Mouse (Mus musculus) liver, embryonic 12.5 days (tissue): ENCODE data around the gene Tmcc3. TPM values are rescaled to one million over a fixed set of nuclear protein-coding genes. Genes with fewer than 3 reads are reported as not detected.
A peak's percentile ranks its signal among the peaks of the same experiment; 100 is the strongest.

Experiments
- ATAC-seq: fragments of 200-750 bp; cut with Nextera tagmentation; 2 replicates; pipeline ENCODE4 v1.8.0; 2017; ENCODE audit warnings: moderate number of reproducible peaks, mild to moderate bottlenecking, moderate library complexity
- H3K27ac ChIP-seq: fragments of 300-500 bp; sonication (generic); 2 replicates; pipeline ENCODE4 v1.5.1; 2016; ENCODE audit warnings: mild to moderate bottlenecking
- H3K27me3 ChIP-seq: fragments of 300-500 bp; sonication (generic); replicated peaks from 2 replicates; pipeline ENCODE4 v1.6.1; 2016; ENCODE audit warnings: mild to moderate bottlenecking, moderate library complexity
- H3K36me3 ChIP-seq: fragments of 300-500 bp; sonication (generic); 2 replicates; pipeline ENCODE4 v1.6.1; 2016; ENCODE audit warnings: mild to moderate bottlenecking, moderate library complexity
- H3K4me1 ChIP-seq: fragments of 300-500 bp; sonication (generic); 2 replicates; pipeline ENCODE4 v1.6.1; 2016
- H3K4me2 ChIP-seq: fragments of 300-500 bp; sonication (generic); 2 replicates; pipeline ENCODE4 v1.6.1; 2016; ENCODE audit warnings: mild to moderate bottlenecking, moderate library complexity
- H3K4me3 ChIP-seq: fragments of 300-500 bp; sonication (generic); 2 replicates; pipeline ENCODE4 v1.5.1; 2016; ENCODE audit warnings: mild to moderate bottlenecking, moderate library complexity
- H3K9ac ChIP-seq: fragments of 300-500 bp; sonication (generic); 2 replicates; pipeline ENCODE4 v1.6.1; 2016; ENCODE audit warnings: mild to moderate bottlenecking, moderate library complexity
- H3K9me3 ChIP-seq: fragments of 300-500 bp; sonication (generic); replicated peaks from 2 replicates; pipeline ENCODE4 v1.6.1; 2016; ENCODE audit warnings: mild to moderate bottlenecking, moderate library complexity
- WGBS: fragments of 180-500 bp; shearing (Covaris S2); methylation state at CpG from one replicate; pipeline ENCODE4 v1.1.7; 2016; ENCODE audit not compliant: insufficient replicate concordance; 5-methylcytosine and 5-hydroxymethylcytosine counted together
- polyA plus RNA-seq: library from polyadenylated mRNA; unstranded; fragments of >200 nt; fragmentation: Nextera tagmentation; extraction: Ambion mirVana; gene quantifications from 2 replicates; pipeline ENCODE4 v1.2.1, GENCODE M21; 2016

Gene Tmcc3
- polyA plus RNA-seq, 1 experiment from 2014 or later: 3.7 TPM

DNA sequence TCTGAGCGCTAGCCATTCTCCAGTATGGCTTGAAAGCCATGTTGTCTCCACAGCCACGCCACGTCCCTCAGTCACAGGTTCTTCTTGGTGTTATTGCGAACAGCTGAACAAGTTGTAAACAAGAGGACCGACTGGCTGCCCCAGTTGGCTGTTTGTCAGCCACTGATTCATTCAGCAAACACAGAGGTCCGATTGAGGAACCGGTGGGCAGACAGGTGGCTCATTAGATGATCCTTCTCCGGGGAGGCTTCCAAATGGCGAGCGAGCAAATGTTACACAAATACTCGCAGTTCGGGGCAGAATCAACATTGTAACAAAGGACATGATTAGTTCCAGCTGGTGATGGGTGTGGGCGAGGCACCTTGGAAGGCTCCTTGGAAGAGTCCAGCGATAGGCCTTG is 256.2 kb downstream of the Tmcc3 start:
- ATAC-seq: no peak
- Histone ChIP-seq H3K9me3 (no peaks in the 10 kb centered on the region), H3K4me2 (no peak overlapping the region), H3K36me3 (no peaks in the 10 kb centered on the region), H3K27ac (no peak overlapping the region), H3K4me3 (no peak overlapping the region), H3K27me3 (no peaks in the 10 kb centered on the region), H3K4me1 (peaks cover 51% of the 10 kb centered on the region), H3K9ac (no peak overlapping the region)
- 85% methylated on average over 14 of the region's 14 CpGs for WGBS

- H3K27ac ChIP-seq: no peak overlapping the region
- no peak overlapping the region for H3K4me3 ChIP-seq
- H3K4me2 ChIP-seq: no peak overlapping the region
- H3K36me3 ChIP-seq: no peaks in the 10 kb centered on the region
- no peaks in the 10 kb centered on the region for H3K9me3 ChIP-seq
- H3K27me3 ChIP-seq: no peaks in the 10 kb centered on the region
- peaks cover 51% of the 10 kb centered on the region for H3K4me1 ChIP-seq
- H3K9ac ChIP-seq: no peak overlapping the region
- WGBS: 64% methylated on average over 7 of the region's 7 CpGs
- ATAC-seq: no peak
Observed at GRCm38 (mm10) chr10:94568867-94569266, 257.1 kb downstream of the Tmcc3 start.

- H3K4me1 ChIP-seq: peaks cover 56% of the 10 kb centered on the region
Observed at GRCm38 (mm10) chr10:94569731-94570130, 258.0 kb downstream of the Tmcc3 start.

GRCm38 (mm10) chr10:94571927-94572620 is 260.3 kb downstream of the Tmcc3 start:
- Histone ChIP-seq H3K9ac (no peak overlapping the region), H3K36me3 (no peaks in the 10 kb centered on the region), H3K27ac (no peak overlapping the region), H3K27me3 (no peaks in the 10 kb centered on the region), H3K9me3 (no peaks in the 10 kb centered on the region), H3K4me3 (no peak overlapping the region), H3K4me1 (peaks cover 54% of the 10 kb centered on the region), H3K4me2 (no peak overlapping the region)
- no peak for ATAC-seq
- 69% methylated on average over 9 of the region's 9 CpGs for WGBS

More at GRCm38 (mm10) chr10:94569731-94570130, 258.0 kb downstream of the Tmcc3 start:
- no peak for ATAC-seq
- Histone ChIP-seq H3K4me3 (no peak overlapping the region), H3K27me3 (no peaks in the 10 kb centered on the region), H3K9me3 (no peaks in the 10 kb centered on the region), H3K27ac (no peak overlapping the region), H3K36me3 (no peaks in the 10 kb centered on the region), H3K4me2 (no peak overlapping the region), H3K9ac (no peak overlapping the region)
- WGBS: 73% methylated on average over 7 of the region's 7 CpGs

DNA sequence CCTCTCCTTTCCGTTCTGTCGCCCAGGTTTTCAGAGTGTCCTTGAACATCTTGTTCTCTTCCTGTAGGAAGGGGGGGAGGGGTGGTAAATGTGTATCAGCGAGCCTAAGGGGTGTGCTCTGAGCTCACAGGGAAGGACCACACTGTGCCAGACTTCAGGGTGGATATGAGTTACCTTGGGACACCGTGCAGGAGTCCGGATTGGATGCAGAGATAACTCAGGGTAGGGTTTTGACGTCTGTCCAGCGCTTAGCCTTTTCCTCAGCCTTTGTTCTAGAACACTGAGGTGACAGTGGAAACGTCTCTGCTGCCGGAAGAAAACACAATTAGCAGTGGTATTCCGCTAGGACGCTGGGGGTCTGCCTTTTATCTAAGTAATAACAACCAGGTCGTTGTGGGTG is 261.0 kb downstream of the Tmcc3 start:
- 54% methylated on average over 12 of the region's 12 CpGs for WGBS
- H3K9ac ChIP-seq: no peak overlapping the region
- H3K9me3 ChIP-seq: no peaks in the 10 kb centered on the region
- H3K36me3 ChIP-seq: no peaks in the 10 kb centered on the region
- H3K4me1 ChIP-seq: peaks cover 47% of the 10 kb centered on the region
- no peak for ATAC-seq
- no peak overlapping the region for H3K27ac ChIP-seq
- no peaks in the 10 kb centered on the region for H3K27me3 ChIP-seq
- no peak overlapping the region for H3K4me2 ChIP-seq
- H3K4me3 ChIP-seq: no peak overlapping the region

DNA sequence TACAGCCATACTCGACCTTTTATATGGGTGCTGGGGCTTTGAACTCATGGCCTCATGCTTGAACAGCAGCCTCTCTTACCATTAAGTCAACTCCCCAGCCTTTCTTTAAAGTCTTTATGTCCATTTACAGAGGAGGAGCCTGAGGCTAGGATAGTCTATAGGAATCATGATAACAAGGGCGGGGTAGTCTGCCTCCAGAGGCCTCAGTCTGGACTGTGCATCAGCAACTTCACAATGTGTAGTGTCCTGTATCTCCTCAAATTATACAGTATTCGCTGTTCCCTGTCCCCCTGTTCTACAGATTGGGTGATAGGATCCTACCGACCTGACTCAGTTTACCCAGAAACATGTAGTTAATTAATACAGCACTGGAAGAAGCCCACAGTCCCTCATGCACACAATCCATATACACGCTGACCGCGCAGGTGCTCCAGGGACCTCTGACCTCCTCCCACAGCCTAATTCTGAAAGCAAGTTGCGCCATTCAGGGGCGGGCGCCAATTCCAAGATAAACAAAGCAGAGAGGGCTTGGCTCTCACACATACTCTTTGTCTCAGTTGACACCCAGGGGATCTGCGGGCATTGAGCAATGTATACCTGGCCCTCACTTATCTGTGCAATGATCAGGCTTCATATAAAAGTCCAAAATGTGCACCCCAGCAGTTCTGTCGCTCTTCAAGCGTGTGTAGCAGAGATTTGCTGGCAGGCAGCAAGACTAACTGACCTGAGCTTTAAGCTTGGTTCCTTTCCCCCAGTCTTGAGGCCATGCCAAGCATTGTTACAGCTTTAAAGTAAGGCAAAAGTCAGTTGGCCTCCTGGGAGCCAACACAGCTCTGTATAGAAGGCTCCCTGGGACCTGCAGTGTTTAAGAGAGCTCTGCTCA is 262.9 kb downstream of the Tmcc3 start:
- H3K4me1 ChIP-seq: peaks cover 40% of the 10 kb centered on the region
- H3K9ac ChIP-seq: no peak overlapping the region
- 0 out of 2 replicates have a peak, but pooled peaks cover 6% of the 10 kb centered on the region for H3K36me3 ChIP-seq
- no peaks in the 10 kb centered on the region for H3K27me3 ChIP-seq
- ATAC-seq: peak; percentile 72
- H3K4me3 ChIP-seq: no peak overlapping the region
- 0 out of 2 replicates have a peak overlapping the region, but pooled peaks have one; percentile 12 for H3K4me2 ChIP-seq
- H3K9me3 ChIP-seq: no peaks in the 10 kb centered on the region
- WGBS: 66% methylated on average over 13 of the region's 13 CpGs
- peak overlapping the region; percentile 59 for H3K27ac ChIP-seq

- Histone ChIP-seq H3K27me3 (no peaks in the 10 kb centered on the region), H3K4me1 (peaks cover 40% of the 10 kb centered on the region), H3K9ac (no peak overlapping the region), H3K4me2 (no peak overlapping the region), H3K4me3 (no peak overlapping the region), H3K36me3 (peaks cover 12% of the 10 kb centered on the region; the same call in 1 of the 2 replicates), H3K9me3 (no peaks in the 10 kb centered on the region), H3K27ac (no peak overlapping the region)
- 24% methylated on average over 8 of the region's 8 CpGs for WGBS
- ATAC-seq: no peak
Observed at GRCm38 (mm10) chr10:94575958-94576357, 264.2 kb downstream of the Tmcc3 start.

- Histone ChIP-seq H3K27ac (no peak overlapping the region), H3K9ac (no peak overlapping the region), H3K27me3 (no peaks in the 10 kb centered on the region), H3K4me1 (peaks cover 29% of the 10 kb centered on the region), H3K9me3 (no peaks in the 10 kb centered on the region), H3K4me3 (no peak overlapping the region), H3K36me3 (peaks cover 23% of the 10 kb centered on the region; the same call in 1 of the 2 replicates), H3K4me2 (no peak overlapping the region)
- no peak for ATAC-seq
- WGBS: 85% methylated on average over 15 of the region's 15 CpGs
Observed at GRCm38 (mm10) chr10:94578870-94579269, 267.1 kb downstream of the Tmcc3 start.

DNA sequence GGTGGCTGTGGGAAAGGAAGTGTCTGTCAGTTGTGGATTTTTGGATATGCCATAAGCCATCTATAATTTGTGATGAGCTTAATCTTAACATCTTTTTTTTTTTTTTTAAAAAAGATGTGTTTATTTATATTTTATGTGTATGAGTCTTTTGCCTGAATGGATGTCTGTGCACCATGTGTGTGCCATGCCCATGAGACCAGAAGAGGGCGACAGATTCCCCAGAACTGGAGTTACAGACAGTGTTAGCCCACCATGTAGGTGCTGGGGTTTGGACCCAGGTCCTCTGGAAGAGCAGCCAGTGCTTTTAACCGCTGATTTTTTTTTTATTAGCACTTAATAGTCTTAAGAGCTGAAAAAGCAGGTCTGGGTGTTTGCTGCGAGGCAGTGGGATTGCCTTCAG is 269.6 kb downstream of the Tmcc3 start:
- no peak overlapping the region for H3K4me2 ChIP-seq
- peaks cover 10% of the 10 kb centered on the region for H3K4me1 ChIP-seq
- ATAC-seq: no peak
- H3K9ac ChIP-seq: no peak overlapping the region
- H3K9me3 ChIP-seq: no peaks in the 10 kb centered on the region
- 69% methylated on average over 3 of the region's 3 CpGs for WGBS
- no peaks in the 10 kb centered on the region for H3K27me3 ChIP-seq
- H3K4me3 ChIP-seq: no peak overlapping the region
- H3K27ac ChIP-seq: no peak overlapping the region
- H3K36me3 ChIP-seq: peaks cover 23% of the 10 kb centered on the region; the same call in 1 of the 2 replicates

DNA sequence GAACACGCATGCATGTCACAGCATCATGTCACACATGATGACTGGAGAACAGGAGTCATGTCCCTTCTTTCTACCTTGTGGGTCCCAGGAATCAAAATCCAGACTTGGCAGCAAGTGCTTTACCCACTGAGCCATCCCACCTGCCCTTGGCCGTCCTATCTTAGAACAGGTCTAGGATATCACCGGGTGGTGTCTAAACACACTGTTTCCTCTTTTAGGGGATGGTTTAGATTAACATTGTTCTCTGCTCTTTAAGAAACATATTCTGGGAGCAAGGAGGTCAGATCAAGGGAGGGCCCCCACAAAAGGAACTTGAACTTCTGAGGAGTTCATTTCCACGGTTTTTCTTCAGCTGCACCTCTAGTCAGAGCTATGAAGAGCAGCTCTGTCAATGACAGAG is 272.0 kb downstream of the Tmcc3 start:
- WGBS: 49% methylated on average over 4 of the region's 4 CpGs
- H3K4me3 ChIP-seq: no peak overlapping the region
- no peak for ATAC-seq
- H3K4me2 ChIP-seq: no peak overlapping the region
- H3K9ac ChIP-seq: no peak overlapping the region
- H3K27ac ChIP-seq: no peak overlapping the region
- H3K36me3 ChIP-seq: peaks cover 20% of the 10 kb centered on the region; the same call in 1 of the 2 replicates
- no peaks in the 10 kb centered on the region for H3K27me3 ChIP-seq
- H3K4me1 ChIP-seq: 0 out of 2 replicates have a peak, but pooled peaks cover 10% of the 10 kb centered on the region
- H3K9me3 ChIP-seq: no peaks in the 10 kb centered on the region

DNA sequence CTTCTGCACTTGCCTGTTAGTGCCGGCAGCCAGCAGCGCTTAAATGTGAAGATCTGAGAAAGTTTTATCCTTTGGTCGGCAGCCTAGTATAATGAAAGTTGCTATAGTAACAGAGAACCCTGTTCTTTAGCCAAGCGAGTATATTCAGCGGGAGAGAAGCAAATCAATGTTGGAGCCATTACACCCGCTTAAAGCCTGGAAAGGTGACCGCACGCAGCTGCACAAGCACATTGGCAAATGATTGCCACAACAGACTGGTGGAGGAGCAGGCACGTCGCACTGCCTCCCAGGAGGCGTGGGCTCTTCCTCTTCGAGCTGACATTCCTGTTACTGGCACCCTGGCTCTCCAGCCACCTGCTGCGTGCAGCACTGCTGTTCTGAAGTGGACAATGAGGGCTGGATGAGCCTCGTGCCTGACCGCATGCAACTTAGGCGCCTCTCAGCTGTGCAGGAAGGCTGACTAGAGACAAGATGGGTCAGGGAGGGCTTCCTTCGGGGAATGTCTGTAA is 273.2 kb downstream of the Tmcc3 start:
- Histone ChIP-seq H3K27me3 (no peaks in the 10 kb centered on the region), H3K36me3 (peaks cover 17% of the 10 kb centered on the region; the same call in 1 of the 2 replicates), H3K27ac (no peak overlapping the region), H3K4me1 (0 out of 2 replicates have a peak, but pooled peaks cover 10% of the 10 kb centered on the region), H3K4me2 (no peak overlapping the region), H3K9me3 (no peaks in the 10 kb centered on the region), H3K9ac (no peak overlapping the region), H3K4me3 (no peak overlapping the region)
- WGBS: 69% methylated on average over 17 of the region's 17 CpGs
- ATAC-seq: no peak

DNA sequence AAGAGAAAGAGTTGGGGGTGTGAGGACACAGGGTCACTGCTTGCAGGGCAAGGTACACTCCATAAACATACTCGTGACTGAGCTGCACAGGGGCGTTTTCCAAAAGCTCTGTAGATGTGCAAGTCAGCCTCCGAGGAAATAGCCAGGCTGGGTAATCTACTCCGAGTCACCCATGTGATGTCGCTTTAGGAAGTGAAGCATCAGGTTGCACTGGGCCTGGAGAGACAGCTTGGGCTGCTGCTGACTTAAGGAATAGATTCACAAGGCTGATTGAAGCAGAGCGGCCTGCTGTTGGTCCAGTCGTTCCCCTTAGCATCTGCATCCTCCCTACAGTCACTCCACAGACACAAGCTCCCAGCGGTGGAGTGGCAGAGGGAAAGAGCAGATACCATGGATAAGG is 274.1 kb downstream of the Tmcc3 start:
- Histone ChIP-seq H3K36me3 (peaks cover 13% of the 10 kb centered on the region; the same call in 1 of the 2 replicates), H3K9me3 (no peaks in the 10 kb centered on the region), H3K9ac (no peak overlapping the region), H3K27ac (no peak overlapping the region), H3K4me1 (0 out of 2 replicates have a peak, but pooled peaks cover 10% of the 10 kb centered on the region), H3K4me2 (no peak overlapping the region), H3K4me3 (no peak overlapping the region), H3K27me3 (no peaks in the 10 kb centered on the region)
- ATAC-seq: no peak
- WGBS: 47% methylated on average over 8 of the region's 8 CpGs
